Mouse (Mus musculus): ENCODE data around the gene Csf1.

Gene Csf1

DNA sequence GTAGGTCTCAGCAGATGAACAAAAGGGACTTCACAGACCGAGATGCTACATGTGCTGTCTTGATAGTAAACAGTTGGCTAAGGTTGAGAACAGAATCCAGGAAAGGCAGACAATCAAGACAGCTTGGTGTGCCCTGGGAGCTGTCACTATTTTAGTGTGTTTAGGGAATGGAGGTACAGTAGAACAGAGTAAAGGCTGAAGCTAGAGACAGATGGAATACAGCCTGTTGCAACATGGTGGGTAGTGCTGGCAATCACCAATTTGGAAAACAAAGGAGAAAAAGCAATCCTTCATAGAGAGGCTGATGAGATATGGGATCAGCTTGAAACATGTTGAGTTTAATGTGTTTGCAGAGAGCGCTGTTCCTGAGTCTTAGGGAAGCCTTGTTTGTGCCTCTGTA lies 59.6 kb downstream of the Csf1 start:
- DNase-seq: no peak

DNA sequence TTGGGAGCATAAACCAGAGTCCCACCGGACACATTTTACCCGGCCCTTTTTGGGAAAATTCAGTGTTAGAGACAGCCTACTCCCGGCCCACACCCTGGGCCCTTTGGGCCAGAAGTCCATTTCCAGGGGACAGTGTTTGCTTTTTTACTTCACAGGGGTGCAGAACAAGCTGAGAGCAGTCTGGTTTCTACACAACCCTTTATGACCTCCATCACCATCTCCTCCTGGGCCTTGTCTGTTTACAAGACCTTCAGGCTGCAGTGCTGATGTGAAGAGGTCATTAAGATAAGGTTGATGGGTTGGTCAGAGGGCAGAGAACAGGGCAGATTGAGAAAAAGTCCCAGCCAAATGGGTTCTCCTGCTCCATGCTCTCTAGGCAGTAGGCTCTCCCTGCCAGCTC lies 63.4 kb downstream of the Csf1 start:
- DNase-seq: no peak

DNA sequence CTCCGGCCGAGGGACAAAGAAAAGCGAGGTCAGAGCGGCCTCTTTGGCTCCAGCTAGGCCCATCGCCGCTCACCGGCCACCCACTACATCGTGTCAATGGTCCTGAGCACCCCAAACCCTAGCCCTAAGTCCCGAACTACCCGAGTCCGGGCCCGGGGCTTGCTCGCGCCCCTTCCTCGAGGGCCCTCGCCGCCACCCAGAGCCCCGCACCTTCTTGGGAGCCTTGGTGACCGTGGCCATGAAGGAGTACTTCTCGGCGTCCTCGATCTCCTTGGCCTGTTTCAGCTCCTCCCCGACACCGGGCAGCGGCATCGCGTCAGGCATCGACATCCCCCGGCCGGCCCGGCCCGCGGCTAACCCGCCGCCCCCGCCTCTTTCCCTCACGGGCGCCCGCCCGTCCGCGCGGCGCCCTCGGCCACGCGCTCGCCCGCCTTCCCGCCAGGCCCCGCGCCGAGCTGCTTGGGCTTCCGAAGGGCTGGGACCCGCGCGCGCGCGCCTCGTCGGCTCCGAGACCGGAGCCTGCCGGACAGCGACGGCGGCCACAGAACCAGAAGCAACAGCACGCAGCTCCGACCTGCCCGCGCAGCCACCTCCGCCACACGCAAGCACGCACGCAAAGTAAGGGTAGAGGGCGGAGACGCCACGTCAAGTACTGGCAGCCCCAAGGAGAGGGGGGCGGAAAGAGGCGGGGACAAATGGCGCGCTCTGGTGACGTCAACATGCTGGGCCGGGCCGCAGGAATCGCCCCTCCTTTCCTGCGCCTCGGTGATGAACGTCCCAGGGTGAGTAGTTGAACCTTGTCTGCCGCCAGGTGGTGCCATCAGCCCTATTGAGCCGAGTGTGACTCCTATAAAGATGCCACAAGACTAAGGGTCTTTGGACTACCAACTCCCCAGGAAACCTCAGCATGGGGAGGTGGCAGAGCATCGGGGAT lies 64.1 kb downstream of the Csf1 start, which contains the start of gene Ahcyl1:
TSS of gene Ahcyl1 (minus strand) at position 613 of the 934 bp plus-strand sequence.
- DNase-seq: peak; percentile 99

DNA sequence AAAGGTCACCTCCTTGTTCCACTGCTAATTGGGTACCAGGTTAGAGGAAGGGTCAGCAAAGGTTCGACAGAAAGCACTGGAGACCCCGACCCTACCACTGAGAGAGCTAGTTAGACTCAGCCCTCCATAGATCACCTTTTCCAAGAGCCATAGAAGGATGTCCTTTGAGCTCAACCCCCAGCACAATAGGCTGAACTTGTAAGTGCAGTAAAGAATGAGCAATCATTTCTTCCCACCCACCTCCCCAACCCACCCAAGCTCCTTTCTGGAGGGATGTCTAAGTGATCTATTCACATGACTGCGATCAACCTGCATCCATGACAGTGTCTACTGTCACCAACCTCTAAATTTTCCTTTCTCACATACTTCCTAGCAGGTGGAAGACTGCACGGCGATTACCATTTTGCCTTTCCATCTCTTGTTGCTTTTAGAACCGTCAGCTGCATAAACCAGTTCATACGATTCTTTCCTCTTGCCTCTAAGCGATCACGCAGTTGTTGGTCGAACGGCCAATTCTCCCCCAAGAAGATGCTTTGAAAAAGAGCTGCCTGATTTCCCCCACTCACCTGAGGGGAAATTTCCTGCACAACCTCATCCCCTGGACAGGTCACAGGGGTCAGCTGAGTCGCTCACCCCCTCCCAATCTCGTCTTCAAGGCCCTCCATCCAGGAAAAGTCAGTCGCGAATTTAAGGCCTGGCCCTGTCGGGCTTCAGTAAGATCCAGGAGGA lies 64.9 kb downstream of the Csf1 start:
- no peak for DNase-seq

- no peak for DNase-seq
These were observed 65.9 kb downstream of the Csf1 start for GRCm38 (mm10) chr3:107694256-107694900.
